Mouse (Mus musculus) hindbrain, postnatal 0 days (tissue): ENCODE measurements around the gene Trpm3. TPM values are rescaled to one million over a fixed set of nuclear protein-coding genes. Genes with fewer than 3 reads are reported as not detected.

ENCODE experiments used
- ATAC-seq: fragments of 200-750 bp; cut with Nextera tagmentation; 2 replicates; pipeline ENCODE4 v1.8.0; 2017; ENCODE audit warnings: mild to moderate bottlenecking, moderate TSS enrichment, moderate library complexity
- DNase-seq: peaks from one replicate; pipeline ENCODE4 v3.0.0-alpha.2; 2015; ENCODE audit warnings: low spot score
- H3K27ac ChIP-seq: fragments of 300-500 bp; sonication (generic); 2 replicates; pipeline ENCODE4 v1.5.1; 2014; ENCODE audit warnings: mild to moderate bottlenecking
- H3K27me3 ChIP-seq: fragments of 300-500 bp; sonication (generic); 2 replicates; pipeline ENCODE4 v1.6.1; 2014; ENCODE audit warnings: low read length, mixed read lengths; ENCODE audit not compliant: insufficient read depth
- H3K36me3 ChIP-seq: fragments of 300-500 bp; sonication (generic); 2 replicates; pipeline ENCODE4 v1.6.1; 2014; ENCODE audit warnings: low read length, mixed read lengths; ENCODE audit not compliant: insufficient read depth
- H3K4me1 ChIP-seq: fragments of 300-500 bp; sonication (generic); 2 replicates; pipeline ENCODE4 v1.6.1; 2014; ENCODE audit warnings: antibody characterized with exemption, low read length, mixed read lengths; ENCODE audit not compliant: insufficient read depth
- H3K4me2 ChIP-seq: fragments of 300-500 bp; sonication (generic); 2 replicates; pipeline ENCODE4 v1.6.1; 2014; ENCODE audit warnings: low read depth, mild to moderate bottlenecking, low read length, moderate library complexity, mixed read lengths
- H3K4me3 ChIP-seq: fragments of 300-500 bp; sonication (generic); 2 replicates; pipeline ENCODE4 v1.5.1; 2014; ENCODE audit warnings: low read length
- H3K9ac ChIP-seq: fragments of 300-500 bp; sonication (generic); replicated peaks from 2 replicates; pipeline ENCODE4 v1.6.1; 2014; ENCODE audit warnings: mild to moderate bottlenecking, low read length, moderate library complexity, mixed read lengths
- H3K9me3 ChIP-seq: fragments of 300-500 bp; sonication (generic); 2 replicates; pipeline ENCODE4 v1.6.1; 2016; ENCODE audit warnings: low read length, mixed read lengths
- CTCF ChIP-seq: IDR thresholded peaks from 2 replicates; pipeline ENCODE4 v1.5.1; 2016; ENCODE audit warnings: antibody characterized with exemption, control low read depth, low read depth
- WGBS: fragments of 180-500 bp; shearing (Covaris S2); extraction: QIAGEN DNeasy Blood & Tissue Kit; methylation state at CpG from one replicate; pipeline ENCODE4 v1.1.7; 2014; 5-methylcytosine and 5-hydroxymethylcytosine counted together
- microRNA counts: library from miRNA; unstranded; fragments of <30 nt; microRNA quantifications from one replicate; lab custom pipeline; 2015
- microRNA-seq, 2 experiments: library from miRNA; unstranded; fragments of <30 nt; microRNA quantifications; one replicate each; pipeline ENCODE4; 2016
- polyA plus RNA-seq: library from polyadenylated mRNA; unstranded; fragments of >200 nt; fragmentation: Nextera tagmentation; extraction: Ambion mirVana; gene quantifications from 2 replicates; pipeline ENCODE4 v1.2.1, GENCODE M21; 2015
- total RNA-seq: library from RNA; depleted of rRNA; stranded (reverse); fragments of >200 nt; gene quantifications from 2 replicates; pipeline ENCODE4 v1.2.3, GENCODE M21; 2014

Gene Trpm3
- total and polyA plus RNA-seq, 2 experiments from 2014 or later: 44.1 to 63.5 TPM

GRCm38 (mm10) chr19:23042168-23042733 lies 903.4 kb downstream of the Trpm3 start:
- 75% methylated on average over 6 of the region's 6 CpGs for WGBS
- Histone ChIP-seq H3K9me3 (no peaks in the 10 kb centered on the region), H3K4me3 (no peak overlapping the region), H3K27ac (no peak overlapping the region), H3K4me1 (no peaks in the 10 kb centered on the region), H3K9ac (no peak overlapping the region), H3K4me2 (no peak overlapping the region), H3K36me3 (no peaks in the 10 kb centered on the region), H3K27me3 (no peaks in the 10 kb centered on the region)
- no peak for ATAC-seq
- no peak for TF ChIP-seq CTCF
- no peak for DNase-seq

- Histone ChIP-seq H3K4me2 (no peak overlapping the region), H3K9me3 (no peaks in the 10 kb centered on the region), H3K36me3 (no peaks in the 10 kb centered on the region), H3K27me3 (no peaks in the 10 kb centered on the region), H3K9ac (no peak overlapping the region), H3K27ac (no peak overlapping the region), H3K4me1 (no peaks in the 10 kb centered on the region), H3K4me3 (no peak overlapping the region)
- TF ChIP-seq CTCF: no peak
- ATAC-seq (no peak), DNase-seq (no peak)
Observed at GRCm38 (mm10) chr19:23043699-23044098, 904.9 kb downstream of the Trpm3 start.

MicroRNA genes within 50 kb of the gene (microRNA counts, 519-probe panel; counts per million panel counts)
- 6,588 counts per million, percentile 97 among the panel's probes with 10 or more counts for microRNA mmu-miR-204 (lab: Ali Mortazavi, UCI)

Small RNA genes lying within 50 kb of the gene (microRNA-seq; reads per million reads assigned to microRNA genes)
- gene Mir204: 3,826 to 9,183 reads per million in 2 experiments
